Mouse (Mus musculus) midbrain, embryonic 16.5 days (tissue): Measurements from ENCODE around the gene Dpep3. TPM values are rescaled to one million over a fixed set of nuclear protein-coding genes. Genes with fewer than 3 reads are reported as not detected.
"Not testable (repeated sequence)": the region's sequence is repeated elsewhere in the genome, so short reads cannot be mapped to it uniquely, and the experiment has no call there.

ENCODE experiments used
- ATAC-seq: fragments of 200-750 bp; cut with Nextera tagmentation; 2 replicates; pipeline ENCODE4 v1.8.0; 2017; ENCODE audit warnings: moderate TSS enrichment
- H3K27ac ChIP-seq: fragments of 300-500 bp; sonication (generic); 2 replicates; pipeline ENCODE4 v1.5.1; 2014; ENCODE audit warnings: mild to moderate bottlenecking, low read length, mixed read lengths
- H3K27me3 ChIP-seq: fragments of 300-500 bp; sonication (generic); 2 replicates; pipeline ENCODE4 v1.6.1; 2014; ENCODE audit warnings: low read depth, low read length, mixed read lengths; ENCODE audit not compliant: control insufficient read depth, insufficient read depth
- H3K36me3 ChIP-seq: fragments of 300-500 bp; sonication (generic); 2 replicates; pipeline ENCODE4 v1.6.1; 2014; ENCODE audit warnings: mild to moderate bottlenecking, low read length, moderate library complexity, mixed read lengths; ENCODE audit not compliant: control insufficient read depth, insufficient read depth
- H3K4me1 ChIP-seq: fragments of 300-500 bp; sonication (generic); 2 replicates; pipeline ENCODE4 v1.6.1; 2014; ENCODE audit warnings: mild to moderate bottlenecking, low read length, mixed read lengths; ENCODE audit not compliant: control insufficient read depth, insufficient read depth
- H3K4me2 ChIP-seq: fragments of 300-500 bp; sonication (generic); 2 replicates; pipeline ENCODE4 v1.6.1; 2014; ENCODE audit warnings: mild to moderate bottlenecking, low read length, mixed read lengths
- H3K4me3 ChIP-seq: fragments of 300-500 bp; sonication (generic); 2 replicates; pipeline ENCODE4 v1.5.1; 2014; ENCODE audit warnings: low read depth, mild to moderate bottlenecking, low read length, moderate library complexity, mixed read lengths
- H3K9ac ChIP-seq: fragments of 300-500 bp; sonication (generic); 2 replicates; pipeline ENCODE4 v1.6.1; 2014; ENCODE audit warnings: low read depth, low read length, mixed read lengths
- H3K9me3 ChIP-seq: fragments of 300-500 bp; sonication (generic); replicated peaks from 2 replicates; pipeline ENCODE4 v1.6.1; 2014; ENCODE audit warnings: mild to moderate bottlenecking, low read length, mixed read lengths; ENCODE audit not compliant: control insufficient read depth, poor library complexity, severe bottlenecking
- WGBS: fragments of 180-500 bp; shearing (Covaris S2); extraction: QIAGEN DNeasy Blood & Tissue Kit; methylation state at CpG from one replicate; pipeline ENCODE4 v1.1.7; 2014; 5-methylcytosine and 5-hydroxymethylcytosine counted together
- polyA plus RNA-seq: library from polyadenylated mRNA; unstranded; fragments of >200 nt; fragmentation: Nextera tagmentation; extraction: Ambion mirVana; gene quantifications from 2 replicates; pipeline ENCODE4 v1.2.1, GENCODE M21; 2015

The Dpep3 gene
- not detected in 2 replicates for polyA plus RNA-seq

GRCm38 (mm10) chr8:105979325-105979724 lies at the start of gene Dpep3:
TSS of gene Dpep3 (minus strand) at chr8:105979429.
- Histone ChIP-seq H3K9ac (no peak within 1 kb of the TSS), H3K4me1 (no peaks in the 10 kb centered on the region), H3K9me3 (no peaks in the 10 kb centered on the region), H3K36me3 (no peaks in the 10 kb centered on the region), H3K4me3 (no peak within 1 kb of the TSS), H3K27ac (no peak within 1 kb of the TSS), H3K27me3 (no peaks in the 10 kb centered on the region), H3K4me2 (no peak within 1 kb of the TSS)
- WGBS, result 92% methylated on average over 15 of the region's 15 CpGs
- no peak for ATAC-seq

- no peak overlapping the region for H3K27ac ChIP-seq
- H3K4me2 ChIP-seq, result no peak overlapping the region
- H3K36me3 ChIP-seq, result peaks cover 5% of the 10 kb centered on the region
- ATAC-seq, result peak; percentile 25; the same call in 1 of the 2 replicates
- no peak overlapping the region for H3K4me3 ChIP-seq
- H3K9ac ChIP-seq, result no peak overlapping the region
- H3K27me3 ChIP-seq, result no peaks in the 10 kb centered on the region
- no peaks in the 10 kb centered on the region for H3K9me3 ChIP-seq
- no peaks in the 10 kb centered on the region for H3K4me1 ChIP-seq
Observed at GRCm38 (mm10) chr8:106022483-106022882, 43.3 kb upstream of the Dpep3 start.

- Histone ChIP-seq H3K27me3 (no peaks in the 10 kb centered on the region), H3K4me3 (no peak overlapping the region), H3K36me3 (peaks cover 7% of the 10 kb centered on the region; the same call in 1 of the 2 replicates), H3K27ac (no peak overlapping the region), H3K4me1 (no peaks in the 10 kb centered on the region), H3K4me2 (no peak overlapping the region), H3K9me3 (no peaks in the 10 kb centered on the region), H3K9ac (no peak overlapping the region)
- no peak for ATAC-seq
- WGBS, result 87% methylated on average over 3 of the region's 3 CpGs
Observed at GRCm38 (mm10) chr8:106018039-106018438, 38.8 kb upstream of the Dpep3 start.

GRCm38 (mm10) chr8:106017130-106017529 lies 37.9 kb upstream of the Dpep3 start:
- 97% methylated on average over 7 of the region's 7 CpGs for WGBS
- no peaks in the 10 kb centered on the region for H3K27me3 ChIP-seq
- H3K9me3 ChIP-seq, result no peaks in the 10 kb centered on the region
- H3K27ac ChIP-seq, result no peak overlapping the region
- H3K36me3 ChIP-seq, result peaks cover 7% of the 10 kb centered on the region; the same call in 1 of the 2 replicates
- H3K4me1 ChIP-seq, result peaks cover under 1% of the 10 kb centered on the region; the same call in 1 of the 2 replicates
- H3K4me3 ChIP-seq, result no peak overlapping the region
- no peak for ATAC-seq
- no peak overlapping the region for H3K9ac ChIP-seq
- H3K4me2 ChIP-seq, result no peak overlapping the region

GRCm38 (mm10) chr8:106016284-106016683 lies 37.1 kb upstream of the Dpep3 start:
- Histone ChIP-seq H3K4me3 (no peak overlapping the region), H3K9ac (no peak overlapping the region), H3K9me3 (no peaks in the 10 kb centered on the region), H3K27ac (no peak overlapping the region), H3K36me3 (peaks cover 7% of the 10 kb centered on the region; the same call in 1 of the 2 replicates), H3K4me1 (peaks cover 5% of the 10 kb centered on the region; the same call in 1 of the 2 replicates), H3K4me2 (no peak overlapping the region), H3K27me3 (no peaks in the 10 kb centered on the region)
- ATAC-seq, result no peak
- 91% methylated on average over 6 of the region's 6 CpGs for WGBS

- not testable (repeated sequence) for H3K9ac ChIP-seq, H3K36me3 ChIP-seq, H3K27ac ChIP-seq, H3K27me3 ChIP-seq, H3K9me3 ChIP-seq, ATAC-seq
- Histone ChIP-seq H3K4me1 (peaks cover 16% of the 10 kb centered on the region), H3K4me2 (peak overlapping the region; percentile 97), H3K4me3 (peak overlapping the region; percentile 93)
- WGBS, result 84% methylated on average over 8 of the region's 8 CpGs
Observed at GRCm38 (mm10) chr8:106012203-106012602, 33.0 kb upstream of the Dpep3 start.

GRCm38 (mm10) chr8:106011643-106011986 lies 32.4 kb upstream of the Dpep3 start, which contains the start of gene Ddx28:
TSS of gene Ddx28 (minus strand) at chr8:106011882.
- 3% methylated on average over 6 of the region's 6 CpGs for WGBS
- H3K9me3 ChIP-seq, result no peaks in the 10 kb centered on the region

GRCm38 (mm10) chr8:106010748-106011642 lies 31.8 kb upstream of the Dpep3 start:
- Histone ChIP-seq H3K4me2 (peak overlapping the region; percentile 97), H3K27me3 (no peaks in the 10 kb centered on the region), H3K4me1 (peaks cover 16% of the 10 kb centered on the region), H3K4me3 (peak overlapping the region; percentile 93), H3K36me3 (0 out of 2 replicates have a peak, but pooled peaks cover 4% of the 10 kb centered on the region), H3K27ac (peak overlapping the region; percentile 78), H3K9ac (peak overlapping the region; percentile 87), H3K9me3 (no peaks in the 10 kb centered on the region)
- ATAC-seq, result peak; percentile 96
- under 1% methylated on average over 74 of the region's 74 CpGs for WGBS

More at GRCm38 (mm10) chr8:106011643-106011986, 32.4 kb upstream of the Dpep3 start, which contains the start of gene Ddx28:
- Histone ChIP-seq H3K36me3 (peaks cover 4% of the 10 kb centered on the region; the same call in 1 of the 2 replicates), H3K27ac (peak within 1 kb of the TSS; percentile 78), H3K27me3 (no peaks in the 10 kb centered on the region), H3K4me2 (peak within 1 kb of the TSS; percentile 97), H3K4me1 (peaks cover 16% of the 10 kb centered on the region), H3K4me3 (peak within 1 kb of the TSS; percentile 93), H3K9ac (peak within 1 kb of the TSS; percentile 87)
- ATAC-seq, result no peak; the same call in 1 of the 2 replicates

GRCm38 (mm10) chr8:106007891-106008290 lies 28.7 kb upstream of the Dpep3 start:
- not testable (repeated sequence) for H3K4me3 ChIP-seq, H3K4me2 ChIP-seq, H3K27ac ChIP-seq, H3K36me3 ChIP-seq, H3K9me3 ChIP-seq, H3K27me3 ChIP-seq, H3K9ac ChIP-seq, ATAC-seq
- WGBS, result 55% methylated on average over 3 of the region's 3 CpGs
- peaks cover 16% of the 10 kb centered on the region for H3K4me1 ChIP-seq
